Mouse (Mus musculus) cerebellum, adult 2 months (tissue): ENCODE measurements around the gene Cers6. TPM values are rescaled to one million over a fixed set of nuclear protein-coding genes. Genes with fewer than 3 reads are reported as not detected.

Experiments
- DNase-seq, 2 experiments: peaks; one replicate each; pipeline ENCODE4 v3.0.0; 2021
- H3K27ac ChIP-seq: fragments of 200-500 bp; 2 replicates; pipeline ENCODE4 v1.5.1; 2012; ENCODE audit warnings: low read length, control low read depth, inconsistent platforms; ENCODE audit not compliant: insufficient read depth
- H3K27me3 ChIP-seq: fragments of 200-500 bp; 2 replicates; pipeline ENCODE4 v1.6.1; 2012; ENCODE audit warnings: inconsistent platforms, mild to moderate bottlenecking, low read length, moderate library complexity; ENCODE audit not compliant: control insufficient read depth, insufficient read depth
- H3K4me1 ChIP-seq: fragments of 200-500 bp; 2 replicates; pipeline ENCODE4 v1.6.1; 2011; ENCODE audit warnings: low read length; ENCODE audit not compliant: control insufficient read depth, insufficient read depth
- H3K4me3 ChIP-seq: fragments of 200-500 bp; replicated peaks from 2 replicates; pipeline ENCODE3; 2011; ENCODE audit warnings: mild to moderate bottlenecking, low read depth, low read length, control low read depth; ENCODE audit not compliant: insufficient read depth
- CTCF ChIP-seq: fragments of 200-500 bp; IDR thresholded peaks from 2 replicates; pipeline ENCODE4 v1.5.1; 2011; ENCODE audit warnings: low read depth, mild to moderate bottlenecking, control low read depth, low read length, moderate library complexity, borderline replicate concordance; ENCODE audit not compliant: insufficient read depth
- POLR2A ChIP-seq: fragments of 200-500 bp; IDR thresholded peaks from 2 replicates; pipeline ENCODE4 v1.6.1; 2011; ENCODE audit warnings: low read length, control low read depth, borderline replicate concordance; ENCODE audit not compliant: insufficient read depth
- WGBS: fragments of 180-500 bp; shearing (Covaris S2); methylation state at CpG from one replicate; pipeline ENCODE4 v1.1.7; 2018; 5-methylcytosine and 5-hydroxymethylcytosine counted together
- polyA plus RNA-seq: library from polyadenylated mRNA; depleted of rRNA; stranded (reverse); fragments of >200 nt; gene quantifications from 2 replicates; pipeline ENCODE4 v1.2.3, GENCODE M21; 2012

Cers6 gene
- polyA plus RNA-seq, 1 experiment: 29.8 TPM

GRCm38 (mm10) chr2:69128321-69128720 is 267.1 kb downstream of the Cers6 start:
- Histone ChIP-seq H3K4me3 (no peak overlapping the region), H3K27ac (no peak overlapping the region), H3K4me1 (no peaks in the 10 kb centered on the region; the same call in 1 of the 2 replicates), H3K27me3 (no peaks in the 10 kb centered on the region)
- no peak for DNase-seq
- 75% methylated on average over 7 of the region's 7 CpGs for WGBS
- no peak for TF ChIP-seq POLR2A
- no peak for TF ChIP-seq CTCF

GRCm38 (mm10) chr2:69128921-69129395 is 267.7 kb downstream of the Cers6 start:
- no peak for DNase-seq
- Histone ChIP-seq H3K4me3 (no peak overlapping the region), H3K4me1 (no peaks in the 10 kb centered on the region; the same call in 1 of the 2 replicates), H3K27ac (no peak overlapping the region), H3K27me3 (no peaks in the 10 kb centered on the region)
- whole genome bisulfite sequencing: 16% methylated on average over 10 of the region's 10 CpGs
- TF ChIP-seq POLR2A: no peak
- no peak for TF ChIP-seq CTCF

DNA sequence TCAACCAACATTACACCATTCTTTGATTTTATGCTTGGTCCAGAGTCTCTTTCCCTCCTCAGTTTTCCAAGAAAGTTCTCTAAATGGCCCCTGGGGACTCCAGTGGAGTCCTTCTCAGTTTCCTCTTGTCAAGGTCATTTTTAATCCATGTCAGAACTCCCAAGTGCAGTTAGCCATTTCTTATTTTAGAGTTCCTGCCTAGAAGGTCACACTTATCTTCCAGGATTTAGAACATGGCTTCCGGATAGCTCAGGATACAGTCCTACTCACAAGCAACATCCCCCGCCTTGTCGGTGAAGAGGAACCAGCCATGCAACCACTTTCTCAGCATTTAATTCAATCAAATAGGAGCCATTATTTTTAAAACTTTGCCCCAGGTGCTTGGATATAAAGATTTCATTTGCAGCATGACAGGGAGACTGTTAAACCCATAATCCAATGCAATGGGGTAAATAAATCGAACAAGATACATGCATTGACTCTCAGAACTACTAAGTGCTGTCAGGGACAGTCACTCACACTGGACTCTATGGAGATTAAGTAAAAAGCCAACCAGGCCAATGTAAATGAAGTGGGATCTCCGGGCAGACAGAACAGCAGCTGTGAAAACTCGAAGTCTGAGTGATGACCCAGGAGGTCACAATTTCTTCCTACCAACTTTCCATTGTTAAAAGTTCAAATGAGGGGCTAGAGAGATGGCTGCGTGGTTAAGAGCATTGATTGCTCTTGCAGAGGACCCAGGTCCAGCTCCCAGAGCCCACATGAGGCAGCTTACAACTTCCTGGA is 268.4 kb downstream of the Cers6 start:
- Histone ChIP-seq H3K4me1 (no peaks in the 10 kb centered on the region; the same call in 1 of the 2 replicates), H3K27ac (no peak overlapping the region), H3K27me3 (no peaks in the 10 kb centered on the region), H3K4me3 (no peak overlapping the region)
- no peak for DNase-seq
- WGBS: 64% methylated on average over 7 of the region's 7 CpGs
- TF ChIP-seq CTCF (no peak), POLR2A (no peak)

GRCm38 (mm10) chr2:69132046-69132445 is 270.8 kb downstream of the Cers6 start:
- Histone ChIP-seq H3K4me1 (no peaks in the 10 kb centered on the region; the same call in 1 of the 2 replicates), H3K27me3 (no peaks in the 10 kb centered on the region; the same call in 1 of the 2 replicates), H3K4me3 (no peak overlapping the region), H3K27ac (no peak overlapping the region)
- DNase-seq: no peak
- WGBS: 73% methylated on average over 3 of the region's 3 CpGs
- TF ChIP-seq POLR2A: no peak
- no peak for TF ChIP-seq CTCF

GRCm38 (mm10) chr2:69132488-69133040 is 271.3 kb downstream of the Cers6 start:
- no peaks in the 10 kb centered on the region; the same call in 1 of the 2 replicates for H3K27me3 ChIP-seq
- no peak for TF ChIP-seq POLR2A
- no peak for TF ChIP-seq CTCF
- no peak overlapping the region for H3K27ac ChIP-seq
- DNase-seq: no peak
- 51% methylated on average over 5 of the region's 5 CpGs for WGBS
- no peak overlapping the region for H3K4me3 ChIP-seq
- no peaks in the 10 kb centered on the region; the same call in 1 of the 2 replicates for H3K4me1 ChIP-seq

DNA sequence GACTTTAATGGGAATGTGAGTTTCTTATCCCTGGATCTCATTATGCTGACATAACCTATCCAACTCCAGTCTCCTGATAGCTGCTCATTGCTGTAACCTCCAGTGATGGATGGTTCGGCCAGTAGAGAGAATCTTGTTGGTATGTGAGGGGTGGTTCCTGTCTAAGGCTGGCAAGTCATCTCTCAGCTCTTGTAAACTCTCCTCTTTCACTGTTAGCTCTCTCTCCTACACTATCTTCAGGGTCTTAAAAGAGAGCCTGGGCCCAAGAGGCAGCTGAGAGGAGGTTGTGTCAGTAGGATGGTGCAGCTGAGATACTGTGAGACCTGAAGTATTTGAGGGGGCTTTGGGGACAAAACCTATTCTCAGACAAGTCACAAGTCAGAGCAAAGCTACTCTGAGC is 272.9 kb downstream of the Cers6 start:
- TF ChIP-seq POLR2A: no peak
- TF ChIP-seq CTCF: no peak
- Histone ChIP-seq H3K27ac (no peak overlapping the region), H3K4me1 (no peaks in the 10 kb centered on the region), H3K27me3 (no peaks in the 10 kb centered on the region; the same call in 1 of the 2 replicates), H3K4me3 (no peak overlapping the region)
- DNase-seq: no peak
- WGBS: 97% methylated on average over 1 of the region's 1 CpGs

- Histone ChIP-seq H3K4me1 (no peaks in the 10 kb centered on the region), H3K27me3 (no peaks in the 10 kb centered on the region; the same call in 1 of the 2 replicates), H3K4me3 (no peak overlapping the region), H3K27ac (no peak overlapping the region)
- DNase-seq: no peak
- WGBS: 81% methylated on average over 9 of the region's 9 CpGs
- TF ChIP-seq POLR2A (no peak), CTCF (no peak)
Observed at GRCm38 (mm10) chr2:69134937-69135336, 273.7 kb downstream of the Cers6 start.
